Mouse (Mus musculus) ES-Bruce4 (cell line): ENCODE results near the gene Ccdc182.

Experiments
- CTCF ChIP-seq: IDR thresholded peaks from one replicate; pipeline ENCODE4 v1.8.1; 2011; ENCODE audit warnings: low read depth, low read length
- POLR2A ChIP-seq: IDR thresholded peaks from one replicate; pipeline ENCODE4 v1.8.1; 2011; ENCODE audit warnings: low read length; ENCODE audit not compliant: insufficient read depth

DNA sequence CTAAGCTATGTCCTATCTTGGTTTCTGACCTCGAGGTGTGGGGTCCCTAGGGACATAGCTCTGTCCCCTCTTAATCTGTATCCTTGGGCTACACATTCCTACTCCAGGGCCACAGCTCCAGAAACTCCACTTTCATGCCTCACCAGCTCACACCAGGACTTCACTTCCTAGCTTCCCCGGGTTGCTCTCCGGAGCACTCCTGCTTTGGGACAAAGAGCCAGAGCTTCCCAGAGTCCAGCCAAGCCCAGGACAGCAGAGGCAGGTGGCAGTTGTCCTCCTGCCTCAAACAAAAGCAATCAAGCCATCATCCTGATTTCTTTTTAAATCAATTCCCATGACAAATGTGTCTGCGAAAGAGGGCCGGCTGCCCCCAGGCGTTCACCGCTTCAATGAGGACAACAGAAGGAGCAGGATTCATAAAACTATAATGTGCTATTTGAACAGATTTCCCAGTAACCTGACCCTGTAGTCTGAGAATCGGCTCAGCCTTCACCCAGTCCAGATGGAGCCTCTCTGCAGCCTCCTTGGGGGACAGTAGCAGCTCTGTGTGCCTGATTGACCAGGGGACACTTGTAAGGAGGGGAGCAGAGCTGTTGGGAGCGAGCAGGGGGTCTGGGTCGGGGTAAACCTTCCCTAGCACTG is 15.3 kb downstream of the Ccdc182 start:
- TF ChIP-seq POLR2A, result no peak
- no peak for TF ChIP-seq CTCF
